Mouse (Mus musculus) forebrain, embryonic 10.5 days (tissue): ENCODE measurements at regions not wholly inside any gene's neighbourhood (a gene's known extent, or its start where the extent isn't known, plus 50 kb on each side); places are given as distances from the start of the nearest gene placed in this dataset.
"Not testable (repeated sequence)": the region's sequence is repeated elsewhere in the genome, so short reads cannot be mapped to it uniquely, and the experiment has no call there.

Source experiments
- DNase-seq: peaks from one replicate; pipeline ENCODE4 v3.0.0-alpha.2; 2017; ENCODE audit warnings: low spot score; ENCODE audit errors: extremely low spot score
- H3K27ac ChIP-seq: fragments of 300-500 bp; sonication (generic); 2 replicates; pipeline ENCODE4 v1.5.1; 2016; ENCODE audit warnings: mild to moderate bottlenecking
- H3K27me3 ChIP-seq: fragments of 300-500 bp; sonication (generic); 2 replicates; pipeline ENCODE4 v1.6.1; 2016; ENCODE audit warnings: mild to moderate bottlenecking; ENCODE audit not compliant: poor library complexity, severe bottlenecking
- H3K36me3 ChIP-seq: fragments of 300-500 bp; sonication (generic); replicated peaks from 2 replicates; pipeline ENCODE4 v1.6.1; 2016; ENCODE audit warnings: mild to moderate bottlenecking, moderate library complexity
- H3K4me1 ChIP-seq: fragments of 300-500 bp; sonication (generic); 2 replicates; pipeline ENCODE4 v1.6.1; 2016
- H3K4me3 ChIP-seq: fragments of 300-500 bp; sonication (generic); 2 replicates; pipeline ENCODE4 v1.5.1; 2016; ENCODE audit warnings: mild to moderate bottlenecking, moderate library complexity
- H3K9me3 ChIP-seq: fragments of 300-500 bp; sonication (generic); 2 replicates; pipeline ENCODE4 v1.6.1; 2016; ENCODE audit warnings: mild to moderate bottlenecking, moderate library complexity
- WGBS: fragments of 180-500 bp; shearing (Covaris S2); methylation state at CpG from one replicate; pipeline ENCODE4 v1.1.7; 2016; 5-methylcytosine and 5-hydroxymethylcytosine counted together

- H3K36me3 ChIP-seq: no peaks in the 10 kb centered on the region
- peaks cover 14% of the 10 kb centered on the region for H3K27me3 ChIP-seq
- H3K27ac ChIP-seq: no peak overlapping the region
- H3K9me3 ChIP-seq: peaks cover 3% of the 10 kb centered on the region; the same call in 1 of the 2 replicates
- no peak for DNase-seq
- 94% methylated on average over 3 of the region's 3 CpGs for WGBS
- H3K4me1 ChIP-seq: peaks cover 44% of the 10 kb centered on the region
- H3K4me3 ChIP-seq: no peak overlapping the region
Observed at GRCm38 (mm10) chr1:181262496-181262895, 50.7 kb upstream of the Wdr26 start.

DNA sequence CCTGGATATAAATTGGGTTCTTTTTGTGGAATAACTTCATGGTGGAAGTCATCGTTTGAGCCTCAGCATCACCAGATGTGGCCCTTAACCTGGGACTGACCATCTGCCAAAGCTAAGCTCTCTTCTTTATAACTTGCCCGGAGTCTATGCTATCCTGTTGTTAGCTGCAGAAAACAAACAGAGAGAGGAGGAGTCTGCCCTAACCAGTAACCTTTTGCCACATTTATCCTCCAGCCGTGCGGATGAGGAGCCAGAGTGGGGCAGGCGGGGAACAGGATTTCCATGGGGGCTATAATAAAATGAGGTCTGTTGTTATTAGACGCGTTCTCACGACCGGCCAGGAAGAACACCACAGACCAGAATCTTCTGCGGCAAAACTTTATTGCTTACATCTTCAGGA is 51.4 kb upstream of the Wdr26 start:
- Histone ChIP-seq H3K9me3 (peaks cover 3% of the 10 kb centered on the region; the same call in 1 of the 2 replicates), H3K4me3 (no peak overlapping the region), H3K27me3 (peaks cover 7% of the 10 kb centered on the region; the same call in 1 of the 2 replicates), H3K27ac (no peak overlapping the region), H3K4me1 (peaks cover 37% of the 10 kb centered on the region), H3K36me3 (no peaks in the 10 kb centered on the region)
- 97% methylated on average over 10 of the region's 10 CpGs for WGBS
- no peak for DNase-seq

- H3K9me3 ChIP-seq, H3K36me3 ChIP-seq, H3K27me3 ChIP-seq, H3K27ac ChIP-seq, H3K4me3 ChIP-seq, DNase-seq: not testable (repeated sequence)
- peaks cover 20% of the 10 kb centered on the region for H3K4me1 ChIP-seq
- 97% methylated on average over 11 of the region's 15 CpGs for WGBS
Observed at GRCm38 (mm10) chr1:181270469-181270868, 58.7 kb upstream of the Wdr26 start.

DNA sequence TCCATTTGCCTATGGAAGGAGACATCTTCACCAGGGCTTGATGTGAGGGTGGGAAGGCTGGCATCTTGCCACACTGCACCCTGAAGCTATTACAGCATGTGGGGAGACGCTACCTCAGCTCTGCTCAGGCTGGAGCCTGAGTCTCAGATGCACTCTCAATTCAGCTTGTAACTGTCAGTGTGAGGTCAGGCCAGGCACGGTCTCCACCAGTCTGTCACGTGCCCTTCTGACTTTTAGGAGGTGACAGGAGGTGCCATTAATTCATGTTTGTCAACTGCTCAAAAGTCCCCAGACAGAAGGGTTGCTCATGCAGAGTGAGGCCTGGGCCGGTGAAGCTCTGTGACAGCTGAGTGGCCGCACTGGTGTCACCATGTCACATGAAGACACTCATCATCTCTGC is 59.4 kb upstream of the Wdr26 start:
- no peak overlapping the region for H3K4me3 ChIP-seq
- H3K27me3 ChIP-seq: peaks cover 6% of the 10 kb centered on the region
- 92% methylated on average over 5 of the region's 5 CpGs for WGBS
- DNase-seq: no peak
- H3K27ac ChIP-seq: no peak overlapping the region
- peaks cover 20% of the 10 kb centered on the region for H3K4me1 ChIP-seq
- no peaks in the 10 kb centered on the region for H3K36me3 ChIP-seq
- H3K9me3 ChIP-seq: no peaks in the 10 kb centered on the region

DNA sequence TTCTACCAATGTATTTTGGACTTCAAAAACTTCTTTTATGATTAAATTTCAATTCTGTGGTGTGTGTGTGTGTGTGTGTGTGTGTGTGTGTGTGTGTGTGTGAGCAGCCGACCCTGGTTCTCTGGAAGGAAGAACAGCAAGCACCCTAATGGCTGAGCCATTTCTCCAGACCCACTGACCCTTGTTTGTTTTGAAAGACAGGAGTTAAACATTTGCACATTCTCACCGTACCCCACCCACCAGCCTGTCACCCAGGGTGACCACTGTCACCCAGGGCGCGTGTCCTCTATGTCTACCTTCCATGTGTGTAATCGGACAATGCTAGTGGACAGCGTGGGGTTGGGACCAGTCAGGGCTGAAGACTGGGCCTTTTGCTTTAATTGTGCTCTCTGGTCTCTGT is 60.0 kb upstream of the Wdr26 start:
- Histone ChIP-seq H3K27ac (no peak overlapping the region), H3K36me3 (no peaks in the 10 kb centered on the region), H3K27me3 (peaks cover 6% of the 10 kb centered on the region), H3K4me1 (peaks cover 20% of the 10 kb centered on the region), H3K4me3 (no peak overlapping the region), H3K9me3 (no peaks in the 10 kb centered on the region)
- WGBS: 91% methylated on average over 6 of the region's 6 CpGs
- no peak for DNase-seq

- H3K27me3 ChIP-seq: peaks cover 6% of the 10 kb centered on the region
- no peaks in the 10 kb centered on the region for H3K9me3 ChIP-seq
- peaks cover 20% of the 10 kb centered on the region for H3K4me1 ChIP-seq
- no peaks in the 10 kb centered on the region for H3K36me3 ChIP-seq
- H3K4me3 ChIP-seq: no peak overlapping the region; the same call in 1 of the 2 replicates
- 6% methylated on average over 20 of the region's 20 CpGs for WGBS
- DNase-seq: peak; percentile 88
- peak overlapping the region; percentile 62; the same call in 1 of the 2 replicates for H3K27ac ChIP-seq
Observed at GRCm38 (mm10) chr1:181272622-181273296, 61.0 kb upstream of the Wdr26 start.

- peaks cover 20% of the 10 kb centered on the region for H3K4me1 ChIP-seq
- H3K27ac ChIP-seq: no peak overlapping the region
- no peak for DNase-seq
- WGBS: 60% methylated on average over 7 of the region's 10 CpGs
- H3K9me3 ChIP-seq: no peaks in the 10 kb centered on the region
- H3K4me3 ChIP-seq: no peak overlapping the region
- H3K36me3 ChIP-seq: no peaks in the 10 kb centered on the region
- peaks cover 6% of the 10 kb centered on the region for H3K27me3 ChIP-seq
Observed at GRCm38 (mm10) chr1:181273540-181274204, 61.9 kb upstream of the Wdr26 start.

- Histone ChIP-seq H3K27ac (no peak overlapping the region), H3K27me3 (no peaks in the 10 kb centered on the region), H3K4me1 (no peaks in the 10 kb centered on the region), H3K9me3 (no peaks in the 10 kb centered on the region), H3K36me3 (no peaks in the 10 kb centered on the region), H3K4me3 (no peak overlapping the region)
- peak; percentile 7 for DNase-seq
- WGBS: 87% methylated on average over 5 of the region's 5 CpGs
Observed at GRCm38 (mm10) chr1:181280826-181281225, 69.0 kb upstream of the Wdr26 start.

- peak; percentile 12 for DNase-seq
- not testable (repeated sequence) for H3K4me3 ChIP-seq, H3K36me3 ChIP-seq, H3K9me3 ChIP-seq, H3K27me3 ChIP-seq, H3K27ac ChIP-seq, H3K4me1 ChIP-seq
- WGBS: 90% methylated on average over 8 of the region's 8 CpGs
Observed at GRCm38 (mm10) chr1:181282986-181283385, 69.4 kb upstream of the Cnih3 start.

DNA sequence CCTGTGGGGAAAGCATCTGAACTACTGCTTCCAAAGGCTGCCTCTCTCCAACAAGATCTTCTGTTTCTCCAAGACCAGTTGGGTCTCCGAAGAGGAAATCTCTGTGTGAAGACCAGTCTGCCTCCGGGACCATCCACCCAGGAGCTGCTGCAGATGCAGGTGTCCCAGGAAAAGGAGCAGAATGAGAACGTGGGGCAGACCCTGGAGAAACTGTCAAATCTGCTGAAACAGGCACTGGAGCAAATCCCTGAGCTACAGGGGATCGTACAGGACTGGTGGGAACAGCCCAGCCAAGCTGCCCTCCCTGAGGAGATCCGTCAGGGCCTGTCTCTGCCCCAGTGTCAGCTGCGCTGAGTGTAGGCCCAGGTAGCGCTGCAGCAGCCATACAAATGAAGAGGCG is 68.9 kb upstream of the Cnih3 start:
- 92% methylated on average over 8 of the region's 8 CpGs for WGBS
- H3K27me3 ChIP-seq, H3K4me1 ChIP-seq, H3K36me3 ChIP-seq, H3K27ac ChIP-seq, H3K9me3 ChIP-seq, H3K4me3 ChIP-seq: not testable (repeated sequence)
- DNase-seq: peak; percentile 8

DNA sequence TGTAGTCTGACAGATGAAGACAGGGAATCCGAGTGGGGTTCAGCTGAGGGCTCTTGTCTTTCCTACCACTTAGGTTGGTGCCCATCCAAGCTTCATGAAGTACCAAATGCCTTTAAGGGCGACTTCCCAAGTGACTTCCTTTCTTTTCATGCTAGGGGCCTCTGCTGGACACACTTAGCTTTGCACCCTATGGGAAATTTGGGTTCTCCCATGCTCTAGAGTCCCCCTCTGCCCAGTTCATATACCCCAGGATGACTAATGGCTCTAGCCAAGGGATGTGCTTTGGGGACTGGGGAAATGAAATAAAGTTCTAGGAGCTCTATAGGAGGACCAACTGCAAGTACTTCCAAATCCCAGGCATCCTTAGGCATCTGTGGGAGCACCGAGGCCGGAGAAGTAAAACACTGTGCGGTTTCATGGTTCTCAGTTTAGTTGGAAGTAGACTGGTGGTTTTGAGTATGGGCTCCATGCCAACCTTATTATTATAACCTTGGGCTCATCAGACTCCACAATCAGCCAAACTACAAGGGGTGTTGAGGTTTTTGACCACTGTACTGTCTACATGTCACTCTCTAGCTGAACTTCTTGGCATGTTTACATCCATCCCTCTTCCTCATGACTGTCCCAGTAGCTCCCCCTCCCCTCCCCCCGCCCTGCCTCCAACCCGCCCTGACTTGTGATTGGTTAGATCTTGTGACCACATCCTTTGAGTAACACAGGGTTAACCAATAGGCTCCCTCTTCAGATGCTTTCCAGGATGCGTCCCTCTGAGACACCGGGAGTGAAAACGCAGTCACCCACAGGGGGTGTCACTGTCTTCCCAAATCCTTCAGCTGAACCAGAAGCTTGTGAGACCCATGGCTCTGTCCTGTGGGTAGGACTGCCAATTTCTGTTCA is 67.9 kb upstream of the Cnih3 start:
- no peak overlapping the region for H3K27ac ChIP-seq
- 78% methylated on average over 10 of the region's 10 CpGs for WGBS
- no peaks in the 10 kb centered on the region for H3K9me3 ChIP-seq
- H3K4me3 ChIP-seq: no peak overlapping the region
- peaks cover 7% of the 10 kb centered on the region for H3K4me1 ChIP-seq
- H3K36me3 ChIP-seq: no peaks in the 10 kb centered on the region
- no peak for DNase-seq
- no peaks in the 10 kb centered on the region for H3K27me3 ChIP-seq

- 88% methylated on average over 8 of the region's 8 CpGs for WGBS
- Histone ChIP-seq H3K9me3 (no peaks in the 10 kb centered on the region), H3K4me3 (no peak overlapping the region), H3K27ac (no peak overlapping the region), H3K27me3 (no peaks in the 10 kb centered on the region), H3K4me1 (peaks cover 7% of the 10 kb centered on the region), H3K36me3 (no peaks in the 10 kb centered on the region)
- DNase-seq: no peak
Observed at GRCm38 (mm10) chr1:181285600-181285999, 66.8 kb upstream of the Cnih3 start.

DNA sequence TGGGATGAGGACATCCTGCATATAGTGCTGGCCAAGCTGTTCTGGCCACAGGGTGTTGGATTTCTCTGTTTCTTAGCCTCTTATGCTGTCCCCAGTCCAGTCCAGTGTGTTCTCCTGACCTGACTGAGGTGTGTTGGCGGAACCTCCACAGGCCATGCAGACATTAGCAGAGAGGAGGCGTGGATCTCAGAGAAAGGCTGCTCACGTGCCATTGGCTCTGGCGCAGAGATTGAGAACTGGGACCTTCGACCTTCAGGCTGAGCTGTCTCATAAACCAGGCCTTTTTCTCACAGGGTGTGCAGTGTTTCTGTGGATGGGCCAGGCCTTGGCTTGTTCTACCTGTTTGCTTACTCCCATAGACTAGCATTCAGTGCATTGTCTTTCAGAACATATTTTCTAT is 66.3 kb upstream of the Cnih3 start:
- Histone ChIP-seq H3K27me3 (no peaks in the 10 kb centered on the region), H3K36me3 (no peaks in the 10 kb centered on the region), H3K27ac (no peak overlapping the region), H3K9me3 (no peaks in the 10 kb centered on the region), H3K4me1 (peaks cover 7% of the 10 kb centered on the region), H3K4me3 (no peak overlapping the region)
- WGBS: 85% methylated on average over 5 of the region's 5 CpGs
- no peak for DNase-seq
